Mouse (Mus musculus) left cerebral cortex, adult 8-10 months (tissue): ENCODE data around the gene Cntn4. TPM values are rescaled to one million over a fixed set of nuclear protein-coding genes. Genes with fewer than 3 reads are reported as not detected.
"Not testable (repeated sequence)": the region's sequence is repeated elsewhere in the genome, so short reads cannot be mapped to it uniquely, and the experiment has no call there.

ENCODE experiments used
- DNase-seq, 2 experiments: peaks; one replicate each; pipeline ENCODE4 v3.0.0; 2022; ENCODE audit warnings: low spot score in 2 of 2
- total RNA-seq, 4 experiments: library from RNA; stranded (reverse); gene quantifications; 2 replicates each; pipeline ENCODE4 v1.2.4; 2022

Cntn4 gene
- total RNA-seq, 4 experiments from 2014 or later, result 54.4 to 64.7 (median 60.9) TPM

- DNase-seq, result no peak
Observed at GRCm38 (mm10) chr6:106302435-106302834, 625.0 kb downstream of the Cntn4 start.

- DNase-seq, result no peak
Observed at GRCm38 (mm10) chr6:106328987-106329386, 651.5 kb downstream of the Cntn4 start.

- DNase-seq, result no peak
Observed at GRCm38 (mm10) chr6:106329636-106330035, 652.2 kb downstream of the Cntn4 start.

- DNase-seq, result no peak
Observed at GRCm38 (mm10) chr6:106332466-106332865, 655.0 kb downstream of the Cntn4 start.

GRCm38 (mm10) chr6:106332933-106333332, 655.5 kb downstream of the Cntn4 start:
- DNase-seq, result no peak

GRCm38 (mm10) chr6:106335066-106335465, 657.6 kb downstream of the Cntn4 start:
- no peak for DNase-seq

GRCm38 (mm10) chr6:106336805-106337204, 659.3 kb downstream of the Cntn4 start:
- DNase-seq, result no peak

GRCm38 (mm10) chr6:106337829-106338228, 660.4 kb downstream of the Cntn4 start:
- DNase-seq, result no peak

GRCm38 (mm10) chr6:106341114-106341513, 663.7 kb downstream of the Cntn4 start:
- DNase-seq, result no peak

- no peak for DNase-seq
Observed at GRCm38 (mm10) chr6:106350072-106350471, 672.6 kb downstream of the Cntn4 start.

- no peak for DNase-seq
Observed at GRCm38 (mm10) chr6:106351389-106351788, 673.9 kb downstream of the Cntn4 start.

- not testable (repeated sequence) for DNase-seq
Observed at GRCm38 (mm10) chr6:106358801-106359200, 681.3 kb downstream of the Cntn4 start.

GRCm38 (mm10) chr6:106381288-106382025, 704.0 kb downstream of the Cntn4 start:
- DNase-seq, result peak; percentile 10 to 36

- DNase-seq, result no peak
Observed at GRCm38 (mm10) chr6:106387833-106388406, 710.5 kb downstream of the Cntn4 start.

GRCm38 (mm10) chr6:106408014-106408413, 730.6 kb downstream of the Cntn4 start:
- DNase-seq, result no peak

- peak in 1 of 2 experiments; percentile 30 for DNase-seq
Observed at GRCm38 (mm10) chr6:106408634-106409033, 731.2 kb downstream of the Cntn4 start.

GRCm38 (mm10) chr6:106422947-106423346, 745.5 kb downstream of the Cntn4 start:
- no peak for DNase-seq

- DNase-seq, result no peak
Observed at GRCm38 (mm10) chr6:106423471-106423870, 746.0 kb downstream of the Cntn4 start.

GRCm38 (mm10) chr6:106426615-106427014, 749.2 kb downstream of the Cntn4 start:
- no peak for DNase-seq

- peak in 1 of 2 experiments; percentile 55 for DNase-seq
Observed at GRCm38 (mm10) chr6:106431466-106431865, 754.0 kb downstream of the Cntn4 start.

GRCm38 (mm10) chr6:106440786-106441185, 763.3 kb downstream of the Cntn4 start:
- no peak for DNase-seq

GRCm38 (mm10) chr6:106441246-106441645, 763.8 kb downstream of the Cntn4 start:
- DNase-seq, result no peak
